Mouse (Mus musculus) olfactory bulb, adult 2 months (tissue): ENCODE measurements around the gene Gm28551.

Source experiments
- CTCF ChIP-seq: fragments of 200-500 bp; IDR thresholded peaks from 2 replicates; pipeline ENCODE4 v1.5.1; 2012; ENCODE audit warnings: low read depth, mild to moderate bottlenecking, low read length, moderate library complexity; ENCODE audit not compliant: insufficient read depth
- POLR2A ChIP-seq: fragments of 200-500 bp; IDR thresholded peaks from 2 replicates; pipeline ENCODE4 v1.6.1; 2012; ENCODE audit warnings: mild to moderate bottlenecking, low read depth, low read length, moderate library complexity; ENCODE audit not compliant: insufficient read depth

DNA sequence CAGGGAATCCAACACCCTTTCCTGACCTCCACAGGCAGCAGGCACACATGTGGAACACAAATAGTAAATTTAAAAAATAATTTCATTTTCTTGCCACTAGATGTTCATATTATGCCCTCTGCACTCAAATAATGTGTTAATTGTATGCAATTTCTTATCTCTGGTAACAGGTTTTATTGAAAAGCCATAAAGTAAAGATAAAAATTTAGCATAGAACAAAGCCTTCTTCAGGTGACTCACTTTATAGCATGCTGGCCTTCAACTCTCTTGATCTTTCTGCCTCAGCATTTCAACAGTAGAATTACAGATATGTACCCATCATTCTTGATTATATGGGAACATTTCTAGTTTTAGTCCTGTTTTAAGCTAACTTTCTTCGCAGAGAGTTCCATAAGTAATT lies 28.2 kb downstream of the Gm28551 start:
- no peak for TF ChIP-seq POLR2A
- no peak for TF ChIP-seq CTCF
